Mouse (Mus musculus) midbrain, embryonic 14.5 days (tissue): ENCODE results near the gene Prim1. TPM values are rescaled to one million over a fixed set of nuclear protein-coding genes. Genes with fewer than 3 reads are reported as not detected.

Experiments used
- polyA plus RNA-seq: library from polyadenylated mRNA; unstranded; fragments of >200 nt; fragmentation: Nextera tagmentation; extraction: Ambion mirVana; gene quantifications from 2 replicates; pipeline ENCODE4 v1.2.1, GENCODE M21; 2014

Gene Prim1
- polyA plus RNA-seq, 1 experiment from 2014 or later: 42.7 TPM

Other genes with a start within 250 kb of the Prim1 start
- gene Rdh9, start 238.8 kb upstream of the Prim1 start, polyA plus RNA-seq: 0.13 and 0.22 TPM in 2 replicates
- gene Rdh16, start 214.0 kb upstream of the Prim1 start, polyA plus RNA-seq: 0.07 TPM in 1 of 2 replicates, not detected in the other
- not detected in 2 replicates for gene Rdh19, start 165.2 kb upstream of the Prim1 start, polyA plus RNA-seq
- not detected in 2 replicates for gene Rdh16f2, start 148.7 kb upstream of the Prim1 start, polyA plus RNA-seq
- gene Rdh7, start 126.4 kb upstream of the Prim1 start, polyA plus RNA-seq: not detected in 2 replicates
- gene Sdr9c7, start 116.7 kb upstream of the Prim1 start, polyA plus RNA-seq: not detected in 2 replicates
- gene Hsd17b6, start 7.6 kb upstream of the Prim1 start, polyA plus RNA-seq: not detected in 2 replicates
- 627 and 634 TPM in 2 replicates for gene Naca, start 20.4 kb downstream of the Prim1 start, polyA plus RNA-seq
- gene Ptges3, start 43.8 kb downstream of the Prim1 start, polyA plus RNA-seq: 413 and 443 TPM in 2 replicates
- gene Atp5b, start 68.1 kb downstream of the Prim1 start, polyA plus RNA-seq: 1,898 and 2,035 TPM in 2 replicates
- gene Baz2a, start 76.4 kb downstream of the Prim1 start, polyA plus RNA-seq: 14.8 and 19.4 TPM in 2 replicates
- 5.0 and 7.1 TPM in 2 replicates for gene Rbms2, start 165.1 kb downstream of the Prim1 start, polyA plus RNA-seq
- gene Gls2, start 179.3 kb downstream of the Prim1 start, polyA plus RNA-seq: 0.70 and 1.3 TPM in 2 replicates
- gene Spryd4, start 196.6 kb downstream of the Prim1 start, polyA plus RNA-seq: 15.1 and 16.8 TPM in 2 replicates
- 0.12 and 0.17 TPM in 2 replicates for gene Mip, start 210.7 kb downstream of the Prim1 start, polyA plus RNA-seq
- gene Timeless, start 216.9 kb downstream of the Prim1 start, polyA plus RNA-seq: 13.5 and 19.5 TPM in 2 replicates
- not detected in 2 replicates for gene Apon, start 238.9 kb downstream of the Prim1 start, polyA plus RNA-seq